Mouse (Mus musculus) spleen, postnatal 10 days (tissue): ENCODE data around the gene Sirt1.
A peak's percentile ranks its signal among the peaks of the same experiment; 100 is the strongest.
"Not testable (repeated sequence)": the region's sequence is repeated elsewhere in the genome, so short reads cannot be mapped to it uniquely, and the experiment has no call there.

Experiments used
- DNase-seq, 2 experiments: peaks; one replicate each; pipeline ENCODE4 v3.0.0; 2021 to 2022; ENCODE audit warnings: low spot score in 2 of 2

Gene Sirt1

GRCm38 (mm10) chr10:63381498-63382280 lies at the start of gene Sirt1:
TSS of gene Sirt1 (minus strand) at chr10:63381704.
- peak; percentile 14 to 24 for DNase-seq

GRCm38 (mm10) chr10:63429785-63430305 lies 48.3 kb upstream of the Sirt1 start, which contains the start of gene Ctnna3:
TSS of gene Ctnna3 (plus strand) at chr10:63430098.
- DNase-seq: peak in 1 of 2 experiments; percentile 92

GRCm38 (mm10) chr10:63429380-63429779 lies 47.9 kb upstream of the Sirt1 start:
- peak; percentile 98 to 100 for DNase-seq

- no peak for DNase-seq
Observed at GRCm38 (mm10) chr10:63429023-63429340, 47.5 kb upstream of the Sirt1 start.

GRCm38 (mm10) chr10:63428243-63429022 lies 46.9 kb upstream of the Sirt1 start:
- DNase-seq: peak in 1 of 2 experiments; percentile 52

- DNase-seq: no peak
Observed at GRCm38 (mm10) chr10:63427146-63427545, 45.6 kb upstream of the Sirt1 start.

- peak in 1 of 2 experiments; percentile 77 for DNase-seq
Observed at GRCm38 (mm10) chr10:63424475-63424814, 42.9 kb upstream of the Sirt1 start.

GRCm38 (mm10) chr10:63423591-63424474 lies 42.3 kb upstream of the Sirt1 start:
- peak in 1 of 2 experiments; percentile 35 for DNase-seq

GRCm38 (mm10) chr10:63422736-63422992 lies 41.2 kb upstream of the Sirt1 start:
- DNase-seq: no peak

GRCm38 (mm10) chr10:63421739-63422735 lies 40.5 kb upstream of the Sirt1 start, which contains the start of gene Gm7075:
TSS of gene Gm7075 (minus strand) at chr10:63421789.
- peak; percentile 78 to 85 for DNase-seq

- no peak for DNase-seq
Observed at GRCm38 (mm10) chr10:63417061-63417460, 35.6 kb upstream of the Sirt1 start.

- DNase-seq: no peak
Observed at GRCm38 (mm10) chr10:63415850-63416249, 34.3 kb upstream of the Sirt1 start.

GRCm38 (mm10) chr10:63415287-63415686 lies 33.8 kb upstream of the Sirt1 start:
- no peak for DNase-seq

- DNase-seq: no peak
Observed at GRCm38 (mm10) chr10:63412756-63413155, 31.3 kb upstream of the Sirt1 start.

GRCm38 (mm10) chr10:63411674-63412073 lies 30.2 kb upstream of the Sirt1 start:
- not testable (repeated sequence) for DNase-seq

- no peak for DNase-seq
Observed at GRCm38 (mm10) chr10:63410162-63410956, 28.9 kb upstream of the Sirt1 start.

GRCm38 (mm10) chr10:63403636-63404035 lies 22.1 kb upstream of the Sirt1 start:
- no peak for DNase-seq

GRCm38 (mm10) chr10:63402731-63403504 lies 21.4 kb upstream of the Sirt1 start:
- no peak for DNase-seq

GRCm38 (mm10) chr10:63396963-63397362 lies 15.5 kb upstream of the Sirt1 start:
- no peak for DNase-seq
